Mouse (Mus musculus) midbrain, embryonic 10.5 days (tissue): ENCODE data around the gene Lactb. TPM values are rescaled to one million over a fixed set of nuclear protein-coding genes. Genes with fewer than 3 reads are reported as not detected.
"Not testable (repeated sequence)": the region's sequence is repeated elsewhere in the genome, so short reads cannot be mapped to it uniquely, and the experiment has no call there.

Experiments
- DNase-seq: peaks from one replicate; pipeline ENCODE4 v3.0.0-alpha.2; 2017; ENCODE audit warnings: low spot score
- H3K27ac ChIP-seq: fragments of 300-500 bp; sonication (generic); replicated peaks from 2 replicates; pipeline ENCODE4 v1.5.1; 2016; ENCODE audit warnings: mild to moderate bottlenecking
- H3K27me3 ChIP-seq: fragments of 300-500 bp; sonication (generic); 2 replicates; pipeline ENCODE4 v1.6.1; 2016; ENCODE audit warnings: low read depth, mild to moderate bottlenecking; ENCODE audit not compliant: poor library complexity, severe bottlenecking
- H3K36me3 ChIP-seq: fragments of 300-500 bp; sonication (generic); 2 replicates; pipeline ENCODE4 v1.6.1; 2016; ENCODE audit warnings: mild to moderate bottlenecking, moderate library complexity
- H3K4me1 ChIP-seq: fragments of 300-500 bp; sonication (generic); 2 replicates; pipeline ENCODE4 v1.6.1; 2016
- H3K4me3 ChIP-seq: fragments of 300-500 bp; sonication (generic); 2 replicates; pipeline ENCODE4 v1.5.1; 2016; ENCODE audit warnings: mild to moderate bottlenecking, moderate library complexity
- H3K9me3 ChIP-seq: fragments of 300-500 bp; sonication (generic); replicated peaks from 2 replicates; pipeline ENCODE4 v1.6.1; 2016; ENCODE audit warnings: mild to moderate bottlenecking
- WGBS: fragments of 180-500 bp; shearing (Covaris S2); methylation state at CpG from one replicate; pipeline ENCODE4 v1.1.7; 2016; 5-methylcytosine and 5-hydroxymethylcytosine counted together
- polyA plus RNA-seq: library from polyadenylated mRNA; unstranded; fragments of >200 nt; fragmentation: Nextera tagmentation; extraction: Ambion mirVana; gene quantifications from 2 replicates; pipeline ENCODE4 v1.2.1, GENCODE M21; 2016

The Lactb gene
- polyA plus RNA-seq, 1 experiment from 2014 or later = 9.6 TPM

GRCm38 (mm10) chr9:66917216-66917891 is 57.9 kb downstream of the Lactb start:
- 95% methylated on average over 8 of the region's 8 CpGs for WGBS
- H3K9me3 ChIP-seq = no peaks in the 10 kb centered on the region
- DNase-seq = no peak

GRCm38 (mm10) chr9:66915869-66916785 is 59.2 kb downstream of the Lactb start:
- 85% methylated on average over 9 of the region's 9 CpGs for WGBS
- peaks cover 26% of the 10 kb centered on the region for H3K4me1 ChIP-seq
- peaks cover 5% of the 10 kb centered on the region; the same call in 1 of the 2 replicates for H3K27me3 ChIP-seq
- H3K9me3 ChIP-seq = no peaks in the 10 kb centered on the region
- DNase-seq = no peak
- H3K4me3 ChIP-seq = no peak overlapping the region
- H3K27ac ChIP-seq = no peak overlapping the region
- peaks cover 10% of the 10 kb centered on the region; the same call in 1 of the 2 replicates for H3K36me3 ChIP-seq

More at GRCm38 (mm10) chr9:66917216-66917891, 57.9 kb downstream of the Lactb start:
- Histone ChIP-seq H3K4me1 (peaks cover 26% of the 10 kb centered on the region), H3K27me3 (peaks cover 10% of the 10 kb centered on the region; the same call in 1 of the 2 replicates), H3K27ac (no peak overlapping the region), H3K36me3 (peaks cover 10% of the 10 kb centered on the region; the same call in 1 of the 2 replicates), H3K4me3 (no peak overlapping the region)

GRCm38 (mm10) chr9:66915401-66915800 is 59.9 kb downstream of the Lactb start:
- 86% methylated on average over 5 of the region's 5 CpGs for WGBS

GRCm38 (mm10) chr9:66914540-66914939 is 60.7 kb downstream of the Lactb start:
- Histone ChIP-seq H3K36me3 (peaks cover 13% of the 10 kb centered on the region; the same call in 1 of the 2 replicates), H3K4me3 (no peak overlapping the region), H3K27ac (no peak overlapping the region), H3K4me1 (peaks cover 15% of the 10 kb centered on the region), H3K9me3 (no peaks in the 10 kb centered on the region), H3K27me3 (no peaks in the 10 kb centered on the region)
- no peak for DNase-seq
- 96% methylated on average over 3 of the region's 3 CpGs for WGBS

More at GRCm38 (mm10) chr9:66915401-66915800, 59.9 kb downstream of the Lactb start:
- Histone ChIP-seq H3K9me3 (no peaks in the 10 kb centered on the region), H3K27ac (no peak overlapping the region), H3K4me3 (no peak overlapping the region), H3K27me3 (no peaks in the 10 kb centered on the region), H3K36me3 (peaks cover 13% of the 10 kb centered on the region; the same call in 1 of the 2 replicates), H3K4me1 (peaks cover 20% of the 10 kb centered on the region)
- DNase-seq = no peak

- H3K9me3 ChIP-seq, DNase-seq, H3K4me3 ChIP-seq, H3K27me3 ChIP-seq, H3K27ac ChIP-seq: not testable (repeated sequence)
- H3K36me3 ChIP-seq = peaks cover 13% of the 10 kb centered on the region; the same call in 1 of the 2 replicates
- peaks cover 10% of the 10 kb centered on the region for H3K4me1 ChIP-seq
- WGBS = 97% methylated on average over 5 of the region's 5 CpGs
These were observed 61.9 kb downstream of the Lactb start for GRCm38 (mm10) chr9:66913254-66913934.

GRCm38 (mm10) chr9:66912304-66912703 is 63.0 kb downstream of the Lactb start:
- no peaks in the 10 kb centered on the region for H3K27me3 ChIP-seq
- H3K27ac ChIP-seq = no peak overlapping the region

GRCm38 (mm10) chr9:66910677-66911076 is 64.6 kb downstream of the Lactb start:
- Histone ChIP-seq H3K4me1 (no peaks in the 10 kb centered on the region), H3K27me3 (no peaks in the 10 kb centered on the region), H3K27ac (no peak overlapping the region), H3K36me3 (peaks cover 10% of the 10 kb centered on the region; the same call in 1 of the 2 replicates), H3K4me3 (no peak overlapping the region), H3K9me3 (no peaks in the 10 kb centered on the region)
- no peak for DNase-seq
- WGBS = 85% methylated on average over 5 of the region's 5 CpGs

More at GRCm38 (mm10) chr9:66912304-66912703, 63.0 kb downstream of the Lactb start:
- 0 out of 2 replicates have a peak, but pooled peaks cover 2% of the 10 kb centered on the region for H3K4me1 ChIP-seq
- H3K4me3 ChIP-seq = no peak overlapping the region
- no peaks in the 10 kb centered on the region for H3K9me3 ChIP-seq
- no peak for DNase-seq
- H3K36me3 ChIP-seq = peaks cover 13% of the 10 kb centered on the region; the same call in 1 of the 2 replicates

- Histone ChIP-seq H3K36me3 (peaks cover 10% of the 10 kb centered on the region; the same call in 1 of the 2 replicates), H3K4me3 (no peak overlapping the region), H3K9me3 (no peaks in the 10 kb centered on the region), H3K27ac (no peak overlapping the region), H3K4me1 (no peaks in the 10 kb centered on the region), H3K27me3 (no peaks in the 10 kb centered on the region)
- DNase-seq = no peak
- WGBS = 82% methylated on average over 7 of the region's 7 CpGs
These were observed 65.4 kb downstream of the Lactb start for GRCm38 (mm10) chr9:66909922-66910321.

GRCm38 (mm10) chr9:66907746-66908397 is 67.4 kb downstream of the Lactb start:
- Histone ChIP-seq H3K27me3 (no peaks in the 10 kb centered on the region), H3K36me3 (peaks cover 5% of the 10 kb centered on the region; the same call in 1 of the 2 replicates), H3K27ac (no peak overlapping the region), H3K4me3 (no peak overlapping the region), H3K9me3 (no peaks in the 10 kb centered on the region), H3K4me1 (no peaks in the 10 kb centered on the region)
- DNase-seq = no peak
- 93% methylated on average over 5 of the region's 5 CpGs for WGBS

GRCm38 (mm10) chr9:66907126-66907525 is 68.2 kb downstream of the Lactb start:
- no peak overlapping the region for H3K4me3 ChIP-seq
- no peaks in the 10 kb centered on the region for H3K27me3 ChIP-seq
- 0 out of 2 replicates have a peak, but pooled peaks cover 3% of the 10 kb centered on the region for H3K36me3 ChIP-seq
- no peaks in the 10 kb centered on the region for H3K4me1 ChIP-seq
- 94% methylated on average over 8 of the region's 8 CpGs for WGBS
- DNase-seq = no peak
- no peak overlapping the region for H3K27ac ChIP-seq
- no peaks in the 10 kb centered on the region for H3K9me3 ChIP-seq

- Histone ChIP-seq H3K27me3 (no peaks in the 10 kb centered on the region), H3K4me1 (no peaks in the 10 kb centered on the region), H3K4me3 (no peak overlapping the region), H3K27ac (no peak overlapping the region), H3K36me3 (0 out of 2 replicates have a peak, but pooled peaks cover 3% of the 10 kb centered on the region), H3K9me3 (no peaks in the 10 kb centered on the region)
- no peak for DNase-seq
- 89% methylated on average over 9 of the region's 9 CpGs for WGBS
These were observed 69.3 kb downstream of the Lactb start for GRCm38 (mm10) chr9:66905990-66906389.
